Mouse (Mus musculus): Measurements from ENCODE around the gene Erc2.
A peak's percentile ranks its signal among the peaks of the same experiment; 100 is the strongest.

The Erc2 gene

GRCm38 (mm10) chr14:27667016-27667852 is 45.0 kb downstream of the Erc2 start:
- DNase-seq (ENCODE audit: low read depth, low spot score): no peak

- DNase-seq (ENCODE audit: low read depth, low spot score): peak; percentile 59
Measured at GRCm38 (mm10) chr14:27668151-27668550, 45.9 kb downstream of the Erc2 start.

- DNase-seq (ENCODE audit: low read depth, low spot score): no peak
Measured at GRCm38 (mm10) chr14:27669939-27670338, 47.7 kb downstream of the Erc2 start.

- peak; percentile 75 for DNase-seq (ENCODE audit: low read depth, low spot score)
Measured at GRCm38 (mm10) chr14:27672761-27673160, 50.5 kb downstream of the Erc2 start.

GRCm38 (mm10) chr14:27674096-27674495 is 51.9 kb downstream of the Erc2 start:
- no peak for DNase-seq (ENCODE audit: low read depth, low spot score)

GRCm38 (mm10) chr14:27674561-27674960 is 52.3 kb downstream of the Erc2 start:
- DNase-seq (ENCODE audit: low read depth, low spot score): no peak

GRCm38 (mm10) chr14:27675071-27675470 is 52.8 kb downstream of the Erc2 start:
- no peak for DNase-seq (ENCODE audit: low read depth, low spot score)

GRCm38 (mm10) chr14:27682368-27683052 is 60.3 kb downstream of the Erc2 start:
- DNase-seq (ENCODE audit: low read depth, low spot score): no peak

GRCm38 (mm10) chr14:27695781-27696180 is 73.6 kb downstream of the Erc2 start:
- peak; percentile 96 for DNase-seq (ENCODE audit: low read depth, low spot score)

GRCm38 (mm10) chr14:27717364-27717763 is 95.1 kb downstream of the Erc2 start:
- DNase-seq (ENCODE audit: low read depth, low spot score): no peak

GRCm38 (mm10) chr14:27719601-27720000 is 97.4 kb downstream of the Erc2 start:
- DNase-seq (ENCODE audit: low read depth, low spot score): no peak

GRCm38 (mm10) chr14:27720944-27721343 is 98.7 kb downstream of the Erc2 start:
- peak; percentile 81 for DNase-seq (ENCODE audit: low read depth, low spot score)

GRCm38 (mm10) chr14:27721759-27722158 is 99.5 kb downstream of the Erc2 start:
- DNase-seq (ENCODE audit: low read depth, low spot score): peak; percentile 82

GRCm38 (mm10) chr14:27727541-27727940 is 105.3 kb downstream of the Erc2 start:
- no peak for DNase-seq (ENCODE audit: low read depth, low spot score)

- DNase-seq (ENCODE audit: low read depth, low spot score): no peak
Measured at GRCm38 (mm10) chr14:27731086-27731485, 108.9 kb downstream of the Erc2 start.

GRCm38 (mm10) chr14:27739436-27739835 is 117.2 kb downstream of the Erc2 start:
- peak; percentile 43 for DNase-seq (ENCODE audit: low read depth, low spot score)

GRCm38 (mm10) chr14:27741248-27741916 is 119.2 kb downstream of the Erc2 start:
- DNase-seq (ENCODE audit: low read depth, low spot score): peak; percentile 88

- DNase-seq (ENCODE audit: low read depth, low spot score): peak; percentile 76
Measured at GRCm38 (mm10) chr14:27754340-27754739, 132.1 kb downstream of the Erc2 start.

GRCm38 (mm10) chr14:27756901-27757300 is 134.7 kb downstream of the Erc2 start:
- no peak for DNase-seq (ENCODE audit: low read depth, low spot score)

- no peak for DNase-seq (ENCODE audit: low read depth, low spot score)
Measured at GRCm38 (mm10) chr14:27758230-27758629, 136.0 kb downstream of the Erc2 start.

- no peak for DNase-seq (ENCODE audit: low read depth, low spot score)
Measured at GRCm38 (mm10) chr14:27759069-27759628, 136.9 kb downstream of the Erc2 start.

GRCm38 (mm10) chr14:27759982-27760381 is 137.8 kb downstream of the Erc2 start:
- no peak for DNase-seq (ENCODE audit: low read depth, low spot score)
